Mouse (Mus musculus) lung, adult 2 months (tissue): ENCODE measurements around the gene Wfdc21.

Experiments used
- CTCF ChIP-seq: fragments of 200-500 bp; IDR thresholded peaks from 2 replicates; pipeline ENCODE4 v1.5.1; 2011; ENCODE audit warnings: mild to moderate bottlenecking, low read length, control low read depth; ENCODE audit not compliant: insufficient read depth
- POLR2A ChIP-seq: fragments of 200-500 bp; IDR thresholded peaks from 2 replicates; pipeline ENCODE4 v1.6.1; 2011; ENCODE audit warnings: low read depth, mild to moderate bottlenecking, control low read depth, low read length, borderline replicate concordance; ENCODE audit errors: extremely low read depth

GRCm38 (mm10) chr11:83793264-83793663 lies 46.5 kb downstream of the Wfdc21 start:
- TF ChIP-seq CTCF: no peak
- no peak for TF ChIP-seq POLR2A
